Mouse (Mus musculus) embryonic facial prominence, embryonic 15.5 days (tissue): Measurements from ENCODE around the gene Hipk2. TPM values are rescaled to one million over a fixed set of nuclear protein-coding genes. Genes with fewer than 3 reads are reported as not detected.

Experiments
- ATAC-seq: fragments of 200-750 bp; cut with Nextera tagmentation; 2 replicates; pipeline ENCODE4 v1.8.0; 2017; ENCODE audit warnings: low read depth, moderate TSS enrichment; ENCODE audit not compliant: insufficient number of reproducible peaks, low FRiP score, low TSS enrichment
- H3K27ac ChIP-seq: fragments of 300-500 bp; sonication (generic); replicated peaks from 2 replicates; pipeline ENCODE4 v1.5.1; 2015; ENCODE audit warnings: mild to moderate bottlenecking, inconsistent platforms
- H3K27me3 ChIP-seq: fragments of 300-500 bp; sonication (generic); 2 replicates; pipeline ENCODE4 v1.6.1; 2015; ENCODE audit warnings: inconsistent platforms
- H3K36me3 ChIP-seq: fragments of 300-500 bp; sonication (generic); 2 replicates; pipeline ENCODE4 v1.6.1; 2015; ENCODE audit warnings: mild to moderate bottlenecking, inconsistent platforms
- H3K4me1 ChIP-seq: fragments of 300-500 bp; sonication (generic); 2 replicates; pipeline ENCODE4 v1.6.1; 2015; ENCODE audit warnings: inconsistent platforms
- H3K4me2 ChIP-seq: fragments of 300-500 bp; sonication (generic); replicated peaks from 2 replicates; pipeline ENCODE4 v1.6.1; 2015; ENCODE audit warnings: mild to moderate bottlenecking, inconsistent platforms
- H3K4me3 ChIP-seq: fragments of 300-500 bp; sonication (generic); replicated peaks from 2 replicates; pipeline ENCODE4 v1.5.1; 2015; ENCODE audit warnings: mild to moderate bottlenecking, inconsistent platforms
- H3K9ac ChIP-seq: fragments of 300-500 bp; sonication (generic); 2 replicates; pipeline ENCODE4 v1.6.1; 2015; ENCODE audit warnings: inconsistent platforms
- H3K9me3 ChIP-seq: fragments of 300-500 bp; sonication (generic); replicated peaks from 2 replicates; pipeline ENCODE4 v1.6.1; 2016; ENCODE audit warnings: inconsistent platforms
- WGBS: fragments of 180-500 bp; shearing (Covaris S2); methylation state at CpG from one replicate; pipeline ENCODE4 v1.1.7; 2015; 5-methylcytosine and 5-hydroxymethylcytosine counted together
- polyA plus RNA-seq: library from polyadenylated mRNA; unstranded; fragments of >200 nt; fragmentation: Nextera tagmentation; extraction: Ambion mirVana; gene quantifications from 2 replicates; pipeline ENCODE4 v1.2.1, GENCODE M21; 2015

Hipk2 gene
- polyA plus RNA-seq, 1 experiment from 2014 or later = 13.5 TPM

DNA sequence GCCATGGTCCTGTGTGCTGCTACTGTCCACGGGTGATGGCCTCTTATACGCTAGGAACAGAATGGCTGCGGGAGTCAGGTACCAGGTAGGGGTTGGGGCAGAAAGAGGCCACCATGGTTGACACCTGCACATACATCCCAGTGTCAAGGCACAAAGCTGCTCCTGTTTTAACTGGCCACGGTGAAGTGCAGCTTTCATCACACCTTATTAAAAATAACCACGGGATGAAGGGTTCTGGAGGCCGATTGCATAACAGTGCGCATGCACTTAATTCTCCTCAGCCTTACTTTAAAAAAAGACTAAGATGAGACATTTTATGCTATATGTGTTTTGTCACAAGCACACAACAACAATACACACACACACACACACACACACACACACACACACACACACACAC lies 132.6 kb downstream of the Hipk2 start:
- Histone ChIP-seq H3K9ac (no peak overlapping the region), H3K27ac (no peak overlapping the region), H3K27me3 (no peaks in the 10 kb centered on the region), H3K36me3 (peaks cover 27% of the 10 kb centered on the region), H3K4me3 (no peak overlapping the region), H3K9me3 (no peaks in the 10 kb centered on the region), H3K4me2 (no peak overlapping the region), H3K4me1 (0 out of 2 replicates have a peak, but pooled peaks cover 3% of the 10 kb centered on the region)
- 89% methylated on average over 7 of the region's 7 CpGs for WGBS
- ATAC-seq = no peak

DNA sequence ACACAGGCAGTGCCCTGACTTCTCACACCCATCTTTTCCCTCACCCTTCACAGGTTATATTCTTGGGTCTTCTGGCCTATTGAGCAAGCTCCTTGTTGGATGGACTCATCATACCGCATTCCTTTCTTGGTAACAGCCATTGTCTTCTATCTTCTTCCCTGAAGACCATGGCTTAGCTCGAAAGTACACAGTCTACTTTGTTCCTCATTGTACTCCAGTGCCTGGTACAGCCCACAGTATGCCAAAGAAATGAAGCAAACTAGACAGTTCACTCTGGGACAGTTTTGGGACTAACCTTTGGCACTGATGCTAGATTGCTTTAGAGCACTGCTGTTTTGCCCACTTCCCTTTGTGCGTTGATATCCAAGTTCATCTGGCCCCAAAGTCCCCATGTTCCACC lies 133.5 kb downstream of the Hipk2 start:
- no peak overlapping the region for H3K27ac ChIP-seq
- H3K4me3 ChIP-seq = no peak overlapping the region
- peaks cover 27% of the 10 kb centered on the region for H3K36me3 ChIP-seq
- no peak for ATAC-seq
- no peaks in the 10 kb centered on the region for H3K4me1 ChIP-seq
- H3K9me3 ChIP-seq = no peaks in the 10 kb centered on the region
- WGBS = 90% methylated on average over 3 of the region's 3 CpGs
- H3K9ac ChIP-seq = no peak overlapping the region
- no peaks in the 10 kb centered on the region for H3K27me3 ChIP-seq
- H3K4me2 ChIP-seq = no peak overlapping the region

DNA sequence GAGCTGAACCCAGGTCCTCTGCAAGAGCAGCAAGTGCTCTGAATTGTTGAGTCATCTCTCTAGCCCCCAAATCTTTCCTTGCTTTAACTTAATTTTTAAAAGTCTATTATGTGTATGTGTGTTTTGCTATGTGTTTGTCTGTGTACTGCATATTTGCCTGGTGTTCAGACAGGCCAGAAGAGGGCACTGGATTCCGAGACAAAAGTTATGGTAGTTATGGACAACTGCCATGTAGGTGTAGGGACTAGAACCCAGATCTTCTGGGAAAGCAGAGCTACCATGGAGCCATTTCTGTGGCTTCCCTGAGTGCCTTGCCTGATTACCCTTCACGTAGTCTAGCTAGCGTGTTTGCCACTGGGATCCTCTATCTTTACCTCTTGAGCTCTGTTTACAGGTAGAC lies 134.9 kb downstream of the Hipk2 start:
- WGBS = 90% methylated on average over 3 of the region's 3 CpGs

DNA sequence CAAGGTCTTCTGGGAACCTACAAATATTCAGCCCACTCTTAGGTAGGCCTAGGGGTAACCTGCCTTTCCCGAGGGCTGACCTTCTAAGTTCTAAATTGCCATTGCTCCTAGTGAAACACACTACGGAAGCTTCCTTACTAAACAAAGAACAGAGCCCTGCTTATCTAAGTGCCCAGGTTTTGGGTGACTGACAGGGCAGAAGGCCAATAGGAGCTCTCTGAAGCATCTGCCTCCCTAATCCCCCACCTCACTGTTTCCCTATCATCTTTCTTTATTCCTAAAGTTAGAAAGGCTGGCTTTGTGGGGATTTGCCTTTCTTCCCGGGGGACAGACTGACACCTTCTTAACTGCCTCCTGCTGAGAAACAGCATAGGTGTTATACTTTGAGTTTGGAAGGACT lies 136.7 kb downstream of the Hipk2 start:
- Histone ChIP-seq H3K4me2 (no peak overlapping the region), H3K36me3 (peaks cover 43% of the 10 kb centered on the region), H3K27me3 (no peaks in the 10 kb centered on the region), H3K4me3 (no peak overlapping the region), H3K9me3 (no peaks in the 10 kb centered on the region), H3K4me1 (no peaks in the 10 kb centered on the region), H3K27ac (no peak overlapping the region), H3K9ac (no peak overlapping the region)
- ATAC-seq = no peak
- WGBS = 55% methylated on average over 3 of the region's 3 CpGs

More for the DNA sequence above, 134.9 kb downstream of the Hipk2 start:
- Histone ChIP-seq H3K27me3 (no peaks in the 10 kb centered on the region), H3K9me3 (no peaks in the 10 kb centered on the region), H3K9ac (no peak overlapping the region), H3K36me3 (peaks cover 35% of the 10 kb centered on the region), H3K4me1 (no peaks in the 10 kb centered on the region), H3K4me3 (no peak overlapping the region), H3K4me2 (no peak overlapping the region), H3K27ac (no peak overlapping the region)
- ATAC-seq = no peak

DNA sequence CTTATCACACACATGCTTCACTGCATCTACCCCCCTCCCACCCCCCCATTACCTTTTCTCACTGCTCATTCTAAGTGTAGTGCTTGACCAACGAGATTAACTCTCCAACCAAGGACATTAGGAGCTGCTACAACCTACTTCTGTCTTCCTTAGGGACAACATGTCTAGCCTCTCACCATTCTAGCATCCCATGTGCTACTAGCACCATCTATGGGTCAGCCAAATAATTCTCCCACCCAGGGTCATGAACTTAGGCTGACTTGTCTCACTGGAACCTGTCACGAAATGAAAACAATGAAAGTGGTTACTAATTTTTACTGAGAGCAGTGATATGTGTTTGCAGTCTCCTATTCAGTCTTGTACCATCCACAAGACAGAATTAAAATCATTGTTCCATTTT lies 138.2 kb downstream of the Hipk2 start:
- no peak overlapping the region for H3K4me2 ChIP-seq
- H3K9ac ChIP-seq = no peak overlapping the region
- no peak for ATAC-seq
- no peaks in the 10 kb centered on the region for H3K4me1 ChIP-seq
- no peaks in the 10 kb centered on the region for H3K27me3 ChIP-seq
- WGBS = 66% methylated on average over 2 of the region's 2 CpGs
- no peaks in the 10 kb centered on the region for H3K9me3 ChIP-seq
- peaks cover 36% of the 10 kb centered on the region for H3K36me3 ChIP-seq
- H3K4me3 ChIP-seq = no peak overlapping the region
- no peak overlapping the region for H3K27ac ChIP-seq

DNA sequence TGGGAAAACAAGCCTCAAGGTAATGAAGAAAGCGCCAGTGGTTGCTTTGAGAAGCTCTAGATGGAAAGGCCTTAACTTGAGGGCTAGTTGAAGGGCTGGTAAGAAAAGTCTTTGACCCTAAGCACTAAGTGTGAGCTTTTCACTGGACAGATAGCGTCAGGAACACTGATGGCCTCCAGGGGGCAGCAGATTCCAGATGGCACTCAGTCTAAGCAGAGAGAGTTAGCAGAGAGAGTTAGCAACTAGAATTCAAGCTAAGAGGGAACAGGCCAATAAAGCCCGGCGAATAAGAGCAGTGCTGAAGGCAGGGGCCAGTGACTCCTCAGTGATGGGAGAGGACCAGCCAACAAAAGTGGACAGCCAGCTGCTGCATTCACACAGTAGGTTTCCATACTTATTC lies 139.7 kb downstream of the Hipk2 start:
- H3K36me3 ChIP-seq = peaks cover 26% of the 10 kb centered on the region; the same call in 1 of the 2 replicates
- H3K27ac ChIP-seq = no peak overlapping the region

DNA sequence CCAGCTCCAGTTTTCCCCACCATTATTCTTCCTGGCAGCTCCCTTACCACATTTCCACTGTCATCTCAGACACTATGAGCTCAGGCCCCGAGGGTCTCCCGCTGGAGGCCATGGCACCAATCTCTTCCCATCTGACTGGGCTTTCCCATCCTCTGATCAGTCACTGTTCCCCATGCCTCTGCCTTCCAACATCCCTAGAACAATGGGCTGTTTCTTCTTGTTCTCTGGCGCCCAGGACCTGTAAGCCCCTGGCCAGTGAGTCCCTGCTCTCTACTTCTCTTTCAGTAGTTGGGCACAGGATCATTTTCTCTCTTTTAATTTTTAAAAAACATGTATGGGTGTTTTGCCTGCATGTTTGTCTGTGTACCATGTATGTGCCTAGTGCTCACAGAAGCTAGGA lies 143.3 kb downstream of the Hipk2 start:
- H3K36me3 ChIP-seq = peaks cover 44% of the 10 kb centered on the region
- no peak overlapping the region for H3K27ac ChIP-seq
- 48% methylated on average over 3 of the region's 3 CpGs for WGBS
- H3K4me2 ChIP-seq = no peak overlapping the region
- H3K4me3 ChIP-seq = no peak overlapping the region
- no peaks in the 10 kb centered on the region for H3K9me3 ChIP-seq
- no peak overlapping the region for H3K9ac ChIP-seq
- no peaks in the 10 kb centered on the region for H3K4me1 ChIP-seq
- H3K27me3 ChIP-seq = no peaks in the 10 kb centered on the region
- no peak for ATAC-seq

More for the DNA sequence above, 139.7 kb downstream of the Hipk2 start:
- no peaks in the 10 kb centered on the region for H3K9me3 ChIP-seq
- H3K27me3 ChIP-seq = no peaks in the 10 kb centered on the region
- ATAC-seq = peak; percentile 63; the same call in 1 of the 2 replicates
- H3K4me1 ChIP-seq = no peaks in the 10 kb centered on the region
- H3K4me3 ChIP-seq = no peak overlapping the region
- no peak overlapping the region for H3K4me2 ChIP-seq
- H3K9ac ChIP-seq = no peak overlapping the region
- 25% methylated on average over 4 of the region's 4 CpGs for WGBS

DNA sequence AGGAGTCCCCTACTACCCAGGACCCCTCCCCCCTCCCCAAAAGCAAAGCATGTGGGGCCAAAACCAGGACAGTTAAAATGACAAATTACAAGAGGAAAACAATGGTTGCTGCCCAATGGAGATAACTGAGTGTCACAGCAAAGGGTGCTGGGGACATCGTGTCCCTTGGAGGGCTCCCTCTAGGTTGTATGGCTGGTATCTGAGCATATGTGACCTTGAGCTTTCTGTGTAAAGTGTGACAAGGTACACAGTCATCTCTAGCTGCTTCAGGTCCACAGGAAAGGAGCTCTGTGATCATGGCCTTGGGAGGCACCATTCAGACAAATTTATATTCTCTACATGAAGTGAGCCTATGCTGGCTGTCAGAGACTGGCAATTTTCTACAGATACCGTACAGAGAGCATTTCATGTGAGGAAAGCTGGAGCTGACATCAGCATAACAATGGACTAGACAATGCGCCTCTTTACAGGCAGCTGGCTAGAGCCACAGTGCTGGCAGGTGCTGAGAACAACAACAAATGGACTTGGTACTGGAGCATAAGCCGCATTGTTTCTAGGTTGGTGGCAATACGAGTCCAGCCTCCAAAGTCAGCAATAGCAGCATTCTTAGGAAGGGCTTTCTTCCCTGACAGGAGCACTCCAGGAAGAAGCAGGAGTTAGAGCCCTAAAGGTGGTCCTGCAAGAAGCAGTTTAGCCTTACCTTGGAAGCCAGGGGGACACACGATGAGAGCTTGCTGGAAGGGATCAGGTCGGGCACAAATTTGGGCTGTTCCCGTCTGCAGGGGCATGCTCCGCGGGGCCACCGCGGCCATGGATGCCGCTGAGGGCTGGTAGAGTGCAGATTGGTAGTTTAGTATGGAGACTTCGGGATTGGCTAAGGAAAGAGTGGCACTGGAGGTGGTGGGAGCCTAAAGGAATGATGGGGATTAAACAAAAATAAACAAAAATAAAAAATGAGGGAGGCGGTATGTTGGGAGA lies 145.5 kb downstream of the Hipk2 start:
- Histone ChIP-seq H3K9me3 (no peaks in the 10 kb centered on the region), H3K4me1 (no peaks in the 10 kb centered on the region), H3K36me3 (peaks cover 32% of the 10 kb centered on the region), H3K27me3 (no peaks in the 10 kb centered on the region), H3K4me2 (no peak overlapping the region), H3K27ac (no peak overlapping the region), H3K9ac (no peak overlapping the region), H3K4me3 (no peak overlapping the region)
- ATAC-seq = no peak
- WGBS = 85% methylated on average over 15 of the region's 15 CpGs

DNA sequence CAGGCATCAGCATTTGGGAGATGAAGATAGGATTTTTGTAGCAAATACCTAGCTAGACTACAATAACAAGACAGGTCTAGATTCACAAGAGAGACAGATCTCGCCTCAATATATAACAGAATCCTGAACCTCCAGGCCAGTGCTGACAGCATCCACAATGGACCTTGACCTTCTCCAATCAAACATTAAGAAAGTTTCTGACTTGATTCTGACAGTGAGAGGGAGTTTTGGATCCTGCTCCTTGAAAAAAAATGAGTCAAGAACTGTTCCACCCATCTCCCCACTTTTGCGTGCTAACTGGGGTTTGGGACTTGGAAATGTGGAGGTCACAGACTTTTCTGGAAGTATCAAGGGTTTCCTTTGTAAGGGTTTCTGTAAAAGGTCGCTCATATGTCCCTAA lies 150.4 kb downstream of the Hipk2 start:
- WGBS = 91% methylated on average over 3 of the region's 3 CpGs
- H3K36me3 ChIP-seq = peaks cover 27% of the 10 kb centered on the region

DNA sequence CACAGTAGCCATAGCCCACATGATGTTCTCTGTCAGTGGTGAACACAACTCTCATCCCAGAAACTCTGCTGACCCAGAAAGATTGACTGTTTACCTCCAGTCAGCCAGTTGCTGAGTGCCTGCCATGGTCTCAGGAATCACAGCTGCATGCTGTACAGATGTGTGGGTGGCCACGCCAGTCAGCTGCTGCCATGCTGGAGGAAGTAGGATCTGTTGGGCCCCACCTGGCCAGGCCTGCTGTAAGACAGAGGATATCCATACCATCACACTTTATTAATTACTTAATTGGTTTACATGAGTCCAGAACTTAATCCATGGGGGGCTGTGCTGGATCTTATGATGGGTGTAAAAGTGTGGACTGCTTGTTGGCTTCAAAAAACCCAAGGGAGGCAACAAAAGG lies 154.6 kb downstream of the Hipk2 start:
- Histone ChIP-seq H3K9ac (no peak overlapping the region), H3K27ac (no peak overlapping the region), H3K4me2 (no peak overlapping the region), H3K4me3 (no peak overlapping the region), H3K4me1 (no peaks in the 10 kb centered on the region), H3K27me3 (no peaks in the 10 kb centered on the region), H3K9me3 (no peaks in the 10 kb centered on the region), H3K36me3 (peaks cover 40% of the 10 kb centered on the region)
- no peak for ATAC-seq
- 61% methylated on average over 1 of the region's 1 CpGs for WGBS

More for the DNA sequence above, 150.4 kb downstream of the Hipk2 start:
- no peak overlapping the region for H3K4me2 ChIP-seq
- no peak overlapping the region for H3K27ac ChIP-seq
- no peak overlapping the region for H3K4me3 ChIP-seq
- no peaks in the 10 kb centered on the region for H3K27me3 ChIP-seq
- no peaks in the 10 kb centered on the region for H3K4me1 ChIP-seq
- H3K9me3 ChIP-seq = no peaks in the 10 kb centered on the region
- H3K9ac ChIP-seq = no peak overlapping the region
- ATAC-seq = no peak

DNA sequence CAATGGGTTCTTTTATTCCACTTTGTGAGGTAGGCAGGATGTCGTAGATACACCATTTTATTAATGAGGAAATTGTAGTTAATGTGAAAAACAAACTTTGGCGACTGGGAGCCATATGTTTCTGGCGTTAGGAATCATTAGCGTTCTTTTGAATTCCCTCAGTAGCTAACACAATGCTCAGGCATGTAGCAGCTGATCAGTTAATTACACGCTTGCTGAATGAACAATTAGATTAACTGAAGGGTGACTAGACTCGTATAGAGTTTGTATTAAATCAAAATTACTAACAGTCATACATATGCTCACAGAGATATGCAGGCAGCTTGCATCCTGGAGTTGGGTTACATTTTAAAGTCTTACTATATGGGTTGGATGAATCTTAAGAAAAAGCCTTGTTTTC lies 156.7 kb downstream of the Hipk2 start:
- Histone ChIP-seq H3K27ac (no peak overlapping the region), H3K4me3 (no peak overlapping the region), H3K36me3 (peaks cover 60% of the 10 kb centered on the region), H3K27me3 (no peaks in the 10 kb centered on the region), H3K9me3 (no peaks in the 10 kb centered on the region), H3K4me2 (no peak overlapping the region), H3K4me1 (no peaks in the 10 kb centered on the region), H3K9ac (no peak overlapping the region)
- WGBS = 56% methylated on average over 6 of the region's 6 CpGs
- ATAC-seq = no peak

DNA sequence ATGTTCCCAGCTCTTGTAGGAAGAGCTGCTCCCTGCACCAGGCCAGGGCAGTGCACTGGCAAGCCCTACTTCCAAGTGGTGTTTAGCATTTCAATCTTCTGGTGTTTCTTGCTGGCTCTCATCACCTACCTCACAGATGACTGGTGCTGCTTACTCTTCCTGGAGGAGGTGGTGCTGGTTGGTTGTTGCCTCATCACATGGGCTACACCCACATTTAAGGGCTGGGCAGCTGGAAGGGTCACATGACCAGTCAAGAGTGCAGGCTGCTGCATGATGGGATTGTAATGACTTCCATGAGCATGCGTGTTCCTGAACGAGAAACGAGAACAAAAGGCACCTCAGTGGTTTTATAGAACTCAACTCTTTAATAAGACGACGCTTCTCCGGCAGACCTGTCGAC lies 157.3 kb downstream of the Hipk2 start:
- H3K27me3 ChIP-seq = no peaks in the 10 kb centered on the region
- no peak for ATAC-seq
- H3K4me1 ChIP-seq = no peaks in the 10 kb centered on the region
- no peak overlapping the region for H3K9ac ChIP-seq
- H3K4me3 ChIP-seq = no peak overlapping the region
- no peak overlapping the region for H3K4me2 ChIP-seq
- 93% methylated on average over 7 of the region's 7 CpGs for WGBS
- no peaks in the 10 kb centered on the region for H3K9me3 ChIP-seq
- H3K27ac ChIP-seq = no peak overlapping the region
- H3K36me3 ChIP-seq = peaks cover 66% of the 10 kb centered on the region
